Mouse (Mus musculus) cerebellum, adult 2 months (tissue): ENCODE results near the gene Tfpt. TPM values are rescaled to one million over a fixed set of nuclear protein-coding genes. Genes with fewer than 3 reads are reported as not detected.
"Not testable (repeated sequence)": the region's sequence is repeated elsewhere in the genome, so short reads cannot be mapped to it uniquely, and the experiment has no call there.

ENCODE experiments used
- DNase-seq, 2 experiments: peaks; one replicate each; pipeline ENCODE4 v3.0.0; 2021
- H3K27ac ChIP-seq: fragments of 200-500 bp; 2 replicates; pipeline ENCODE4 v1.5.1; 2012; ENCODE audit warnings: low read length, control low read depth, inconsistent platforms; ENCODE audit not compliant: insufficient read depth
- H3K27me3 ChIP-seq: fragments of 200-500 bp; 2 replicates; pipeline ENCODE4 v1.6.1; 2012; ENCODE audit warnings: inconsistent platforms, mild to moderate bottlenecking, low read length, moderate library complexity; ENCODE audit not compliant: control insufficient read depth, insufficient read depth
- H3K4me1 ChIP-seq: fragments of 200-500 bp; 2 replicates; pipeline ENCODE4 v1.6.1; 2011; ENCODE audit warnings: low read length; ENCODE audit not compliant: control insufficient read depth, insufficient read depth
- H3K4me3 ChIP-seq: fragments of 200-500 bp; replicated peaks from 2 replicates; pipeline ENCODE3; 2011; ENCODE audit warnings: mild to moderate bottlenecking, low read depth, low read length, control low read depth; ENCODE audit not compliant: insufficient read depth
- CTCF ChIP-seq: fragments of 200-500 bp; IDR thresholded peaks from 2 replicates; pipeline ENCODE4 v1.5.1; 2011; ENCODE audit warnings: low read depth, mild to moderate bottlenecking, control low read depth, low read length, moderate library complexity, borderline replicate concordance; ENCODE audit not compliant: insufficient read depth
- POLR2A ChIP-seq: fragments of 200-500 bp; IDR thresholded peaks from 2 replicates; pipeline ENCODE4 v1.6.1; 2011; ENCODE audit warnings: low read length, control low read depth, borderline replicate concordance; ENCODE audit not compliant: insufficient read depth
- WGBS: fragments of 180-500 bp; shearing (Covaris S2); methylation state at CpG from one replicate; pipeline ENCODE4 v1.1.7; 2018; 5-methylcytosine and 5-hydroxymethylcytosine counted together
- polyA plus RNA-seq: library from polyadenylated mRNA; depleted of rRNA; stranded (reverse); fragments of >200 nt; gene quantifications from 2 replicates; pipeline ENCODE4 v1.2.3, GENCODE M21; 2012

Gene Tfpt
- polyA plus RNA-seq, 1 experiment, result 34.5 TPM

DNA sequence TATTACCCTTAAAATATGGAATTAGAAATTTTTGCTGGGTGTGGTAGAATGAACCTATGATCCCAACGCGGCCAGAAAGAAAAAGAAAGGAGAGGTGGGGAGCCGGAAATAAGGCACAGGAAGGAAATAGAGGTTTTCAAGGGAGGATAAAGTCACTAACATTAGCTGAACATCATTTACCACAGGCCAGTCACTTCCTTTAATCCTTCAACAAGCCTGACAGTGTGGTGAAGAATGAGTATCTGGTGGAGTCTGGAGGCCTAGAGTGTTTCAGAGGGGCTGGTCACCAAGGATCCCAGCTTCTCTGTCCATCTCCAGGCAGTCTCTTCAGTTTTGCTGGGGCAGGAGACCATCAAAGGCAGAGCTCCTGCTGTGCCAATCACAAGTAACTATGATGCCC, 19.3 kb downstream of the Tfpt start:
- Histone ChIP-seq H3K27me3 (no peaks in the 10 kb centered on the region), H3K4me1 (no peaks in the 10 kb centered on the region), H3K27ac (no peak overlapping the region), H3K4me3 (no peak overlapping the region)
- no peak for DNase-seq
- TF ChIP-seq CTCF (no peak), POLR2A (no peak)
- 93% methylated on average over 3 of the region's 3 CpGs for WGBS

DNA sequence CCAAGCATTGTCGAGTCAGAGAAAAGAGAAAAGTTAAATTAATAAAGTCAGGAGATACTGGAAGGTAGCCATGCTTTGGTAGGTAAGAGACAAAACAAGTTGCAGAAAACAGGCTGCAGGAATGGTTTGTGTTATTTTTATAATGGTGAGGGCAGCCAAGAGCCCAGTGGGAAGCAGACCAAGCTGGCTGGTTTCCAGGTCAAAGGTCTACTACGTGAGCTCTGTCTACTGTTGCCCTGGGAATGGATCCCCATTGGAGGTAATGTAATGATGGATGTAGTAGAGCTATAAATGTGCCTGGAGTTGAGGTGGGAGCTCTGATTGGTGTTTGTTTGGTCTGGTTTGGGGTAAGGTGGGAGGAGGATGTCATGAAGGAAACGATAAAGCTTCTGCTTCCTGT, 20.6 kb downstream of the Tfpt start:
- 26% methylated on average over 3 of the region's 3 CpGs for WGBS
- TF ChIP-seq POLR2A (no peak), CTCF (no peak)
- Histone ChIP-seq H3K4me1 (no peaks in the 10 kb centered on the region), H3K4me3 (no peak overlapping the region), H3K27ac (no peak overlapping the region), H3K27me3 (no peaks in the 10 kb centered on the region)
- DNase-seq, result no peak

DNA sequence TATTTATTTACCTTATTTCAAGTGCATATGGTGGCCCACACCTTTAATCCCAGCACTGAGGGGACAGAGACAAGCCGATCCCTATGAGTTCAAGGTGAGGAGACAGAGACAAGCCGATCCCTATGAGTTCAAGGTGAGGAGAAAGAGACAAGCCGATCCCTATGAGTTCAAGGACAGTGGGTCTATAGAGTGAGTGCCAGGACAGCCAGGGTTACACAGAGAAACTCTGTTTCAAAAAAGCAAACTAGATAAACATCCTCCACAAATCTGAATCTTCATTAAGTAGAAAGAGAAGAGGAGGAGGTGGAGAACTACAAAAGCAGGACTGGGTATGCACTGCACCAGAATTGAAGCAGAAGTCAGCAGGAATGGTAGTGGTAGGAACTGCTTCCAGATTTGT, 21.1 kb downstream of the Tfpt start:
- Histone ChIP-seq H3K4me3 (no peak overlapping the region), H3K4me1 (no peaks in the 10 kb centered on the region), H3K27ac (no peak overlapping the region), H3K27me3 (no peaks in the 10 kb centered on the region)
- TF ChIP-seq POLR2A (no peak), CTCF (no peak)
- DNase-seq, result no peak
- WGBS, result 92% methylated on average over 3 of the region's 3 CpGs

DNA sequence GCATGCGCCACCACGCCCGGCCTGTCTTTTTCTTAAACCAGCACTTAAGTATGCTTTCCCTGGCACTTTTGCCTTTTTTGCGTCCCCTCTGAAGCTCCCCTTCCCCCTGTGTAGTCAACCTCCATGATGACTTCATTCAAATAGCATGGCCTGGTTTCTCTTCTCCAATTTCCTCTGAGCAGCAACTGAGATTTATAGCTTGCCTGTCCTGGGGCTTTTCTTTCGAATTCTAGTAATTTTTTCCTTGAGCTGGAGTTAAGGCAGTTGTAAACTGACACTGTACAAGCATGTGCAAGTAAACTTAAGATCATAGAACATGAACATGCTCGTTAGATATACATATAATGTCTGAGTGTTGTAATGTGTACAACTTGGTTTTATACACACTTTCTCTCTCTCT, 22.3 kb downstream of the Tfpt start:
- 79% methylated on average over 6 of the region's 6 CpGs for WGBS
- H3K27ac ChIP-seq, result no peak overlapping the region
- no peaks in the 10 kb centered on the region for H3K4me1 ChIP-seq
- no peak overlapping the region for H3K4me3 ChIP-seq
- DNase-seq, result no peak
- TF ChIP-seq POLR2A, result no peak
- H3K27me3 ChIP-seq, result no peaks in the 10 kb centered on the region

DNA sequence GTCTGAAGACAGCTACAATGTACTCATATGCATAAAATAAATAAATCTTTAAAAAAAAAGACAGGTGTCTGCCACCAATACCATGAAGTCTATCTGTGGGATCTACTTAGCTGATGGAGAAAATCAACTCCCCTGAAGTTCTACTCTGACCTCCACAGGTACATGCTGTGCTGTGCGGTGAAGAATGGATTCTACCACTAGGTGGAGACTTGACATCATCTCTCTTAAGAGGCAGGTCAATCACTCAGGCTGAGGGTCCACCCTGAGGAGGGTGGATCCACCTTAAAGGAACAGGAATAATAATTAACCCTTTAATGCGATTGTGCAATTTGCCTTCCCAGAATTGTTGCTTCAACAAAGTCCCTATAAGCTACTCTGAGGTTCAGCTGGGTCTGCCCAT, 22.9 kb downstream of the Tfpt start:
- TF ChIP-seq CTCF (no peak), POLR2A (no peak)
- no peaks in the 10 kb centered on the region for H3K4me1 ChIP-seq
- no peak for DNase-seq

DNA sequence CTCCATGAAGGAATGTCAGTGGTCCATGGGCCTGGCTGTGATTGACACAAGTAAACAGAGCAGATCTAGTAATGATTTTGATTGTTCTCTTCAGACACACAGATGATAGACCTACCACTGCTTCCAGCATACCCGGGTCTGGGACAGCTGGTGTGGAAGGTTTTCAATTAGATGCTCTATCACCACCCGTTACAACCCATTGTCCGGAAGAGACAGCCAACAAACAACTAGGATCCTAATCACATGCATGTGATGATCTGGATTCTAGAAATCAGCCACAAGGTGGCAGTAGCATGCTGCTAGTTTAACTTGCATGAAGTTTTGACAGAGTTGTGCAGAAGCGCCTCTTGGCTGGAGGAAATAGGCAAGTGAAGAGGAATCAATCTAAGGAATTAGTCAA, 28.6 kb downstream of the Tfpt start:
- TF ChIP-seq CTCF (peak; percentile 33; the same call in 1 of the 2 replicates), POLR2A (no peak)
- 0% methylated on average over 4 of the region's 4 CpGs for WGBS
- no peak overlapping the region for H3K4me3 ChIP-seq
- peak; percentile 38 to 42 for DNase-seq
- H3K4me1 ChIP-seq, result no peaks in the 10 kb centered on the region
- H3K27me3 ChIP-seq, result no peaks in the 10 kb centered on the region
- no peak overlapping the region for H3K27ac ChIP-seq

More for the DNA sequence above, 22.9 kb downstream of the Tfpt start:
- no peaks in the 10 kb centered on the region for H3K27me3 ChIP-seq
- no peak overlapping the region for H3K4me3 ChIP-seq
- H3K27ac ChIP-seq, result no peak overlapping the region
- 18% methylated on average over 2 of the region's 2 CpGs for WGBS

DNA sequence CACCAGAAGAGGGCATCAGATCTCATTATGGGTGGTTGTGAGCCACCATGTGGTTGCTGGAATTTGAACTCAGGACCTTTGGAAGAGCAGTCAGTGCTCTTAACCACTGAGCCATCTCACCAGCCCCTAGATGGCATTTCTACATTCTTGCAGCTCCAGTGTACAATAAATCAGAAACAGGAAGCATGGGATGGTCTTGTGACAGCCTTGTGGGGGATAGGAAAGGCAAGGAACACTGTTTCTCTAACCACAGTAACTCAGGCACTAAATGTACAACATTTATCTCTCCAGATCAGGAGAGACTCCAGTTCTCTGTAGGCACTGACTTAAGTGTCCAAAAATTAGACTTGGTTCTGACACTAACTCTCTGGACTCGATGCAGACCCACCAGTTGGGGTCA, 32.0 kb downstream of the Tfpt start:
- not testable (repeated sequence) for H3K27me3 ChIP-seq, DNase-seq, H3K4me1 ChIP-seq, H3K4me3 ChIP-seq, H3K27ac ChIP-seq
- WGBS, result 38% methylated on average over 1 of the region's 1 CpGs

DNA sequence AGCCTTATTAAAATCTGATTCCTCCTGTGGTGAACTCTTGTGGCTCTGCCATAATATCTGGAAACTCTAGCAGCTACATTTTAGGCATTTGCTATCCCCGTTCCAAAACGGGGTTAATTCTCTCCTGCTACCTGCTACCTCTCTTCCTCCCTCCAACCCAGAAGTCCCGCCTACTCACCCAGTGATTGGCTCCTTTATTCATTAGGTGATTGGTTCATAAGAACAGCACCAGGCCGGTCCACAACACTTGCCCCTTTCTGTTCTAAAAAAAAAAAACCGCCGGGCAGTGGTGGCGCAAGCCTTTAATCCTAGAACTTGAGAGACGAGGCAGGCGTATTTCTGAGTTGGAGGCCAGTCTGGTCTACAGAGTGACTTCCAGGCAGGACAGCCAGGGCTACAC, 34.6 kb downstream of the Tfpt start:
- DNase-seq, result no peak
- no peaks in the 10 kb centered on the region for H3K4me1 ChIP-seq
- WGBS, result 22% methylated on average over 9 of the region's 9 CpGs
- TF ChIP-seq POLR2A (no peak), CTCF (no peak)
- no peaks in the 10 kb centered on the region for H3K27me3 ChIP-seq
- H3K27ac ChIP-seq, result no peak overlapping the region
- no peak overlapping the region for H3K4me3 ChIP-seq

DNA sequence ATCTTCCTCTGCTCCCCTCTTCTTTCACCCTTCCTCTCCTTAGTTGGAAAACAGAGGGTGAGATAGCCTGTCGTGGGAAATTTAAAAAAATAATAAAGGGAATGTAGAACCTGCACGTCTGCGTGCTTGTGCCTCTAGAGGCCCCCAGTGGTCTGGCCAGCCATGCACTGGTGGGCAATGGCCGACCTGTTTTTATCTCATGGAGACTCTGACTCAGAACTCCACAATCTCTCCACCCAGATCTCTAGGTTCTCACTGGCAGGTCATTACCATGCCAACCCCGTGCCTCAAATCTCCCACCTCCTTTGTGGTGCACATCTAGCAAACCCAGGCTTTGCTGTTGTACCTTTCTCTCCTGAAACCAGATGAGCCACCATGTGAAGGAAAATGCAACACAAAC, 35.0 kb downstream of the Tfpt start:
- 14% methylated on average over 5 of the region's 5 CpGs for WGBS
- TF ChIP-seq POLR2A (no peak), CTCF (no peak)
- DNase-seq, result no peak
- H3K4me3 ChIP-seq, result no peak overlapping the region
- H3K27me3 ChIP-seq, result no peaks in the 10 kb centered on the region
- no peaks in the 10 kb centered on the region for H3K4me1 ChIP-seq
- no peak overlapping the region for H3K27ac ChIP-seq
